Mouse (Mus musculus): ENCODE data around the gene Hecw2.

Hecw2 gene

GRCm38 (mm10) chr1:53882480-53882879 lies 312.5 kb downstream of the Hecw2 start:
- DNase-seq = no peak

GRCm38 (mm10) chr1:53875919-53876318 lies 319.0 kb downstream of the Hecw2 start:
- DNase-seq = no peak

- DNase-seq = no peak
These were observed 327.7 kb downstream of the Hecw2 start for GRCm38 (mm10) chr1:53867316-53867715.

GRCm38 (mm10) chr1:53866374-53866902 lies 328.5 kb downstream of the Hecw2 start:
- no peak for DNase-seq

- no peak for DNase-seq
These were observed 330.9 kb downstream of the Hecw2 start for GRCm38 (mm10) chr1:53864046-53864445.

GRCm38 (mm10) chr1:53860611-53861010 lies 334.4 kb downstream of the Hecw2 start:
- no peak for DNase-seq

- no peak for DNase-seq
These were observed 335.8 kb downstream of the Hecw2 start for GRCm38 (mm10) chr1:53859175-53859574.

- DNase-seq = no peak
These were observed 338.4 kb downstream of the Hecw2 start for GRCm38 (mm10) chr1:53856501-53857103.

GRCm38 (mm10) chr1:53855732-53856131 lies 339.2 kb downstream of the Hecw2 start:
- DNase-seq = no peak

- no peak for DNase-seq
These were observed 342.8 kb downstream of the Hecw2 start for GRCm38 (mm10) chr1:53852086-53852610.

GRCm38 (mm10) chr1:53851334-53851733 lies 343.6 kb downstream of the Hecw2 start:
- DNase-seq = no peak

GRCm38 (mm10) chr1:53850891-53851290 lies 344.1 kb downstream of the Hecw2 start:
- no peak for DNase-seq

- DNase-seq = no peak
These were observed 348.2 kb downstream of the Hecw2 start for GRCm38 (mm10) chr1:53846665-53847237.

GRCm38 (mm10) chr1:53845854-53846253 lies 349.1 kb downstream of the Hecw2 start:
- no peak for DNase-seq

- DNase-seq = no peak
These were observed 349.9 kb downstream of the Hecw2 start for GRCm38 (mm10) chr1:53844914-53845612.

GRCm38 (mm10) chr1:53844122-53844913 lies 350.6 kb downstream of the Hecw2 start:
- DNase-seq = no peak

- no peak for DNase-seq
These were observed 351.9 kb downstream of the Hecw2 start for GRCm38 (mm10) chr1:53843051-53843450.

GRCm38 (mm10) chr1:53841080-53841479 lies 353.9 kb downstream of the Hecw2 start:
- DNase-seq = no peak

- no peak for DNase-seq
These were observed 355.6 kb downstream of the Hecw2 start for GRCm38 (mm10) chr1:53839392-53839791.

- DNase-seq = no peak
These were observed 356.6 kb downstream of the Hecw2 start for GRCm38 (mm10) chr1:53838182-53838859.

GRCm38 (mm10) chr1:53830286-53830685 lies 364.7 kb downstream of the Hecw2 start:
- no peak for DNase-seq

GRCm38 (mm10) chr1:53829089-53829488 lies 365.9 kb downstream of the Hecw2 start:
- no peak for DNase-seq
